Mouse (Mus musculus) left cerebral cortex, adult 2 months (tissue): ENCODE results near the gene Cdiptos. TPM values are rescaled to one million over a fixed set of nuclear protein-coding genes. Genes with fewer than 3 reads are reported as not detected.

Source experiments
- DNase-seq, 2 experiments: peaks; one replicate each; pipeline ENCODE4 v3.0.0; 2021 to 2022; ENCODE audit warnings: low spot score in 2 of 2, mixed read lengths in 1 of 2; ENCODE audit errors: extremely low spot score in 1 of 2
- H3K27ac ChIP-seq: fragments of 200-600 bp; 2 replicates; pipeline ENCODE4 v1.8.1; 2022
- H3K4me3 ChIP-seq: fragments of 200-600 bp; 2 replicates; pipeline ENCODE4 v1.8.1; 2022
- CTCF ChIP-seq: fragments of 200-600 bp; IDR thresholded peaks from 2 replicates; pipeline ENCODE4 v1.8.1; 2022; ENCODE audit warnings: antibody characterized with exemption, mild to moderate bottlenecking, moderate library complexity
- intact Hi-C: fragments of 180-260 bp; cut with DNase I; formaldehyde crosslinking; loops from one replicate; pipeline ENCODE4 v1.15.1; 2025
- long read RNA-seq, 2 experiments: library from polyadenylated mRNA; stranded (forward); transcript quantifications; one replicate each; pipeline ENCODE4 v2.0.0; 2021; ENCODE audit warnings: borderline mapping rate in 2 of 2
- total RNA-seq, 2 experiments: library from RNA; stranded (reverse); gene quantifications; 2 replicates each; pipeline ENCODE4 v1.2.3; 2021

The Cdiptos gene
- under 1 TPM in 1 of 2 experiments, not detected in 1; 0.52 TPM for total RNA-seq
- long read RNA-seq, experiment 1 = 0 reads
- long read RNA-seq, experiment 2 = 0 reads

- Histone ChIP-seq H3K27ac (peak within 1 kb of the TSS; percentile 100), H3K4me3 (peak within 1 kb of the TSS; percentile 99)
- DNase-seq = peak; percentile 94 to 96
- TF ChIP-seq CTCF = peak; percentile 99
- intact Hi-C loops = loop anchor here (1.0 to 2.0 kb wide), 2 partner anchors 41 to 51 kb away; partner anchors contain the start of genes Maz, Pagr1a and Pagr1b
These were observed at the start of gene Cdiptos for GRCm38 (mm10) chr7:126975950-126976866. Gene Cdiptos, minus strand, starts transcription at chr7:126976098.

GRCm38 (mm10) chr7:127024755-127025555 is 49.1 kb upstream of the Cdiptos start:
- DNase-seq = peak; percentile 78
- Histone ChIP-seq H3K27ac (peak overlapping the region; percentile 97), H3K4me3 (peak overlapping the region; percentile 56)
- intact Hi-C loops = loop anchor here (5.0 kb wide), 2 partner anchors 143 to 203 kb away; partner anchors contain the start of gene Taok2
- TF ChIP-seq CTCF = peak; percentile 45

GRCm38 (mm10) chr7:127023896-127024690 is 48.2 kb upstream of the Cdiptos start:
- no peak for TF ChIP-seq CTCF
- intact Hi-C loops = loop anchor here (5.0 kb wide), 1 partner anchor 202 kb away; no protein-coding TSS in a partner anchor
- DNase-seq = no peak

GRCm38 (mm10) chr7:127023272-127023691 is 47.4 kb upstream of the Cdiptos start:
- no peak for TF ChIP-seq CTCF
- peak in 1 of 2 experiments; percentile 19 for DNase-seq

More at GRCm38 (mm10) chr7:127023896-127024690, 48.2 kb upstream of the Cdiptos start:
- H3K4me3 ChIP-seq = peak overlapping the region; percentile 56
- H3K27ac ChIP-seq = peak overlapping the region; percentile 97

GRCm38 (mm10) chr7:127022528-127023271 is 46.8 kb upstream of the Cdiptos start:
- no peak for TF ChIP-seq CTCF
- H3K4me3 ChIP-seq = no peak overlapping the region
- H3K27ac ChIP-seq = peak overlapping the region; percentile 95

More at GRCm38 (mm10) chr7:127023272-127023691, 47.4 kb upstream of the Cdiptos start:
- Histone ChIP-seq H3K27ac (peak overlapping the region; percentile 95), H3K4me3 (peak overlapping the region; percentile 56)
- intact Hi-C loops = loop anchor here (5.0 kb wide), 1 partner anchor 201 kb away; no protein-coding TSS in a partner anchor

GRCm38 (mm10) chr7:127021563-127022527 is 45.9 kb upstream of the Cdiptos start:
- H3K4me3 ChIP-seq = peak overlapping the region; percentile 69
- no peak for TF ChIP-seq CTCF
- no peak for DNase-seq
- intact Hi-C loops = loop anchor here (5.0 kb wide), 1 partner anchor 200 kb away; no protein-coding TSS in a partner anchor
- peak overlapping the region; percentile 95 for H3K27ac ChIP-seq

More at GRCm38 (mm10) chr7:127022528-127023271, 46.8 kb upstream of the Cdiptos start:
- no peak for DNase-seq
- intact Hi-C loops = loop anchor here (5.0 kb wide), 1 partner anchor 200 kb away; no protein-coding TSS in a partner anchor

GRCm38 (mm10) chr7:127020901-127021562 is 45.1 kb upstream of the Cdiptos start, which contains the start of the genes Gm42742 and Prrt2:
Gene Gm42742, minus strand, starts transcription at chr7:127021097.
Gene Prrt2, minus strand, starts transcription at chr7:127021211.
- peak within 1 kb of the TSS; percentile 69 for H3K4me3 ChIP-seq
- peak within 1 kb of the TSS; percentile 95 for H3K27ac ChIP-seq
- DNase-seq = peak; percentile 71 to 73
- no peak for TF ChIP-seq CTCF
- intact Hi-C loops = loop anchor here (5.0 kb wide), 1 partner anchor 199 kb away; no protein-coding TSS in a partner anchor

- no peak for TF ChIP-seq CTCF
- intact Hi-C loops = loop anchor here (5.0 kb wide), 1 partner anchor 198 kb away; no protein-coding TSS in a partner anchor
- DNase-seq = peak in 1 of 2 experiments; percentile 32
- Histone ChIP-seq H3K27ac (peak overlapping the region; percentile 95), H3K4me3 (peak overlapping the region; percentile 69)
These were observed 44.6 kb upstream of the Cdiptos start for GRCm38 (mm10) chr7:127020491-127020890.
